Mouse (Mus musculus) cerebellum, adult 9-11 months (tissue): Measurements from ENCODE around the gene Irf2.

Experiments
- DNase-seq: peaks from one replicate; pipeline ENCODE4 v3.0.0; 2022

Irf2 gene

DNA sequence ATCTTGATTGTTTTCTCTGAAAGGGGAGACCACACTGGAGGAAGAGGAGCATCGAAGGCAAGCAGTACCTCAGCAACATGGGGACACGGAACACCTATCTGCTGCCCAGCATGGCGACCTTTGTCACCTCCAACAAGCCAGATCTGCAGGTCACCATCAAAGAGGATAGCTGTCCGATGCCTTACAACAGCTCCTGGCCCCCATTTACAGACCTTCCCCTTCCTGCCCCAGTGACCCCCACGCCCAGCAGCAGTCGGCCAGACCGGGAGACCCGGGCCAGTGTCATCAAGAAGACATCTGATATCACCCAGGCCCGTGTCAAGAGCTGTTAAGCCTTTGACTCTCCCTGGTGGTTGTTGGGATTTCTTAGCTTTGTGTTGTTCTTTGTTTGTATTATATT, 106.4 kb downstream of the Irf2 start:
- no peak for DNase-seq

GRCm38 (mm10) chr8:46846893-46847292, 107.4 kb downstream of the Irf2 start:
- no peak for DNase-seq

DNA sequence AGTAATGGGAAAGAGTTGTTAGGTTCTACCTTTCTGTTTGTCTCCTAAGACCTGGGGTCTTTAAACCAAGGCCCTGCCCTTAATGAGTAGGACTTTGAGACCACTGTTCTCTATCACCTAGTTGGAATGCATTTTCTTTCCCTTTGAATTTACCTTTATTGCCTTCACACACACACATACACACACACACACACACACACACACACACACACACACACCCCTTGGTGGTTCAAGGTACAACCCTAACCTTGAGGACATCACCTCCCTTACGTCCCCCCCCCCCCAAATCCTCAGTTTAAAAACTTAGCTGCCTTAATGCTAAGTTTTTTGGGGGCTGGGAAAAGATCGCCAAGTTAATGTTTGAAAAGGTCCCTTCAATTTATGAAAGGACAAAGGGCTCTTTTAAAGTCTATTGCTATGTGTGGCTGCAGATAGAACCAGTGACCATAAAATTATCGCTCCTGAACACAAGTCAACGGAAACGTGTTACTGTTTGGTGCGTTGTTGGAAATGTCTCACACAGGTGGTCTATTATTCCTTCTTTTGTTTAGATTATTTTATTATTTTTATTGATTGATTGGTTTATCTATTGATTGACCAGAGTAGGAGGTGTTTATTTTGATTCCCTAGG, 108.6 kb downstream of the Irf2 start:
- no peak for DNase-seq

DNA sequence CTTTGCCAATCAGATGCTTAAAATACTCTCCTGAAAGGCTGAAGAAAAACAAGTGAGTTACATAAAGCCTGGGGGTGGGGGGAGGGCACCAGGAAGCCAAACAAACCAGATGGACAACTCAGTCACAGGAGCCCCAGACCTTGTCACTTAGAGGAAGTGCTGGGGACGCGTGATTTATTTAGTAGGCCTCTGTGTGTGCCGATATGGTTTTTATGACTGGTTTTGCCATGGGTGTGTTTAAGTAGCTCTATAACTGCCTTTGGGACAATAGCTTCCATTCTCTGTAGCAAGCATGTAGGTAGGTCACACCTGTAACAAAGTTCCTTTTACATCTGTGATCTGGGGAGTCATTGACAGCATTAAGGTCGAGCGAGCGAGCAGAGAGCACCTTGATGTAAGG, 109.4 kb downstream of the Irf2 start:
- DNase-seq: no peak

GRCm38 (mm10) chr8:46849458-46849857, 109.9 kb downstream of the Irf2 start:
- no peak for DNase-seq

GRCm38 (mm10) chr8:46850258-46850897, 110.8 kb downstream of the Irf2 start:
- no peak for DNase-seq

DNA sequence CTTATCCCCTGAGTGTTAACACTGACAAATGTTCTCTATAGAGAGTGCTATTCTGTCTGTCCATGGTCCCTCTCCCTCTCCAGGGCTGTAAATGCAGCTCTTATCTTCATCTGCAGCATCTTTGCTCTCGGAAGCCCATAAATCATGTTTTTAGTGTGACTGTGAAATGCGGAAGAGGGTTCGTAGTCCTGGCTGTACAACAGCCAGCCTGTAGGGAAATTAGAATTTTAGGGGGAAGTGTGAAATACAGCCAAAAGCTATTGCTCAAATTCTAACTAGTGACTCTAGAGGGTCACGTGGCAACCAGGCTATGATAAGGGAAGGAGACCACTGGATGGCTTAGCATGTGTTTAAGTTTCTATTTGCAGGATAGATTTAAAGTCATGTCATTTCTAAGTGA, 112.0 kb downstream of the Irf2 start:
- no peak for DNase-seq

- no peak for DNase-seq
Observed at GRCm38 (mm10) chr8:46852377-46852776, 112.8 kb downstream of the Irf2 start.

GRCm38 (mm10) chr8:46859164-46859846, 119.8 kb downstream of the Irf2 start:
- DNase-seq: no peak

GRCm38 (mm10) chr8:46859847-46860167, 120.3 kb downstream of the Irf2 start:
- no peak for DNase-seq

- DNase-seq: no peak
Observed at GRCm38 (mm10) chr8:46862508-46862907, 123.0 kb downstream of the Irf2 start.

GRCm38 (mm10) chr8:46865428-46865827, 125.9 kb downstream of the Irf2 start:
- DNase-seq: no peak

DNA sequence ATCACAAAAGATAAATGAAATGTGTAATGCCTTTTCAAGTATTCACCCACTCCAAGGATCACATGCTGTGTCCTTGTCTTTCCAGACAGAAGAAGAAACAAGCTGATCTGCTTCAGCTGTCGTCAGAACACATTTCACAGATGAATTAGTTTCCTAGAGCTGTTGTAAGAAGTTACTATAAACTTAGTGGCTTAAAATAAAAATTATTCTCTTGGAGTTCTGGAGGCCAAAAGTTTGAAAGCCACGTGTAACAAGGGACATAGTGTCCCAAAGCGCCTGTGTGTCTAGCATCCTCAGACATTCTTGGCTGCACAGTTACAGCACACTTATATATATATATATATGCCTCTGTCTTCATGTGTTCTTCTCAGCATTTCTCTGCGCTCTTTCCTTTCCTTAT, 127.9 kb downstream of the Irf2 start:
- no peak for DNase-seq

GRCm38 (mm10) chr8:46868346-46869065, 129.0 kb downstream of the Irf2 start:
- DNase-seq: no peak

DNA sequence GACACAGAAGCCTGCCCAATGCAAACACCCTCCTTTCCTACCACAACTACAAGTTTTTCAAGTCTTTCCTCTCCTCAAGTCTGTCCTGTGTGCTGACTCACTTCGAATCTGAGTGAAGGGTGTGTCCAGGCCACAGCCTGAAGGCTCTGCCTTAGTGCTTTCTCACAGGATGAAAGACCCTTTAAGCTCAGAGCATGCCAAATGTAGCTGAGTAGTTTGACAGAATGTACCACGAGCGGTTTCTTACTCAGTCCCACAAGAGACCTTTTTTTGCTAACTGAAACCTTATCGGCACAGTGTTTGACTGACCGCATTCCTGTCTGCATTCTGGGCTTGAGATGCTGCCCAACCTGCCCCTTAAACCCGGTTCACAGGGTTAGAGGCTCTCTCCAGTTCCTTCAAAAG, 130.0 kb downstream of the Irf2 start:
- DNase-seq: no peak

DNA sequence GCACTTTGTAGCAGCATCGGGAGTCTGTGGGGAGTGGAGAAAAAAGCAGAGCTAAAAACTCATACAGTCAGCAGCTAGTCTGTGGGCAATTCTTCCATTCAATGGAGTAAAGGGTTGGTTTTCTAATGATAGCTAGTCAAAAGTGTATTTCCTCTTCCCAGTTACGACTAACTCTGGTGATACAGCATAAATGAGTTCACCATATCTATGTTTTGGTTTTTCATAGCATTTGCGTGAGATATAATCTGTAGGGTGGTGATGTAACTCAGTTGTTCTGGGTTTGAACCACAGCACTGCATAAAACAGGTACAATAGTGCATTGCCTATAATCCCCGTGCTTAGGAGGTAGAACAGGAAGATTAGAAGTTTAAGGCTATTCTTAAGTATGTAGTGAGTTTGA, 131.6 kb downstream of the Irf2 start:
- DNase-seq: no peak

- DNase-seq: no peak
Observed at GRCm38 (mm10) chr8:46875615-46876293, 136.2 kb downstream of the Irf2 start.

DNA sequence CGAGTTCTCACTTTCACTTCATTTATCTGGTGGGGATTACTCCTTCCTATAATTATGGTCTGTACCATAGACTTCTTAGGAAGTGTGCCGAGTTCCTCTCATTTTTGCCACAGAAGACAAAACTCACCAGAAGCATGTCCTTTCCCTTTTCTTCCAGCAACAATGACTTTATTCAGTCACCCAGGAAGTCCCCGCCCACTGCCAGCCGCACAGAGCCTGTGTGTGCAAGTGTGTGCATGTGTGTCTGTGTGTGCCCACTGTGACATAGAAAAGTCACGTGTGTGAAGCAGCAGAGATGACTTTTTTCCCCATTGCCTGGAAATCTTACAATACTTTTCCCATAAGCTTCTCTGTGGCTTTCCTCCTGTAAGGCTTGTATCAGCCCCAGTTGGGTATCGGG, 141.8 kb downstream of the Irf2 start:
- no peak for DNase-seq

GRCm38 (mm10) chr8:46881755-46882419, 142.4 kb downstream of the Irf2 start:
- no peak for DNase-seq

DNA sequence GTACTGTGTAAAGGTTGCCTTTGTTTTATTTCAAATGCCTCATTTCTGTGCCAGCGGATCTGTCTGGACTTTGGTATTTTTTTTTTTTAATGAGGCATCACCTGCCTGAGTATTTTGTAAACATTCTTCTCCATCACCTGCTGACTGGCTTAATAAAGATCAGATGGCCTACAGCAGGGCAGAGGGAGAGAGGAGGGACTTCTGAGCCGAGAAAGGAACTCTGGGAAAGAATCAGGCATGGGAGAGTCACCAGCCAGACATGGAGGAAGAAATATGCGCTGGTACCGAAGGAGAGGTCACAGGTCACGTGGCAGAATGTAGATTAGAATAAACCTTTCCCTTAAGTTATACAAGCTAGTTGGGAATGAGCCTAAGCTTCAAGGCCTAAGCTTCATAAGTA, 143.2 kb downstream of the Irf2 start:
- no peak for DNase-seq

DNA sequence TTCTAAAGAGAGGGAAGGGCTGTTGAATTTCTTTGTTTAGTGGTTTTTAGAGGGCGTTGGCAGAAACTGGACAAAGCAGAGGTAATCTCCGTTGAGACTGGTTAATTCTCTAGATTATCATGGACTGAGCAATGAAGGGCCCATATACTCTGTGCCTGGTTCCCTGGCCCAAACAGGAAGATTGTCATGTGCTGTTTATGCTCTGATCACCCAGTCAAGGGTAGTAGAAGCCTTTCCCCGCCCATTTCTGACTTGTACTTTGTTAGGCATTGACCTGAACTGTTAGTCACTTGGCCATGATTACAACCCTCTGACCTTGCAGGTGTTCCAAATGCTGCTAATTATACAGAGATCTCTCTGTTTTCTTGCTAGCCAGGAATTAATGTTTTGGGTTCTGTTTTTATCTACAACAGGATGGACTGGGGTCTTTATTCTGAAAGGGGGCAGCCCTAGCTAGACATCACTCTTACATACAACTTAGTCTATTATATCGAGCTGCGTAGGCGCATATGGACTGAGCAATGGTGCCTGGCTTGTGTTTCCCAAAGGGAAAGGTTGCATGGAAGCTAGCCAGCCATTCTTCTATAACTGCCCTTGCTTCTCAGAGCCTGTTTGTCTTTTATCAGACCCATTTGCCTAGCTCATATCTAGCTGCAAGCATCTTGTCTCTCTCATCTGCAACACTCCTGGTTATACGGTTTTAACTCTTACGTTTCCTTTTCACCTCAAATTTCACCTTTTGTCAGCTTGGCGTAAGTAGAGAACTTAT, 143.9 kb downstream of the Irf2 start:
- no peak for DNase-seq

DNA sequence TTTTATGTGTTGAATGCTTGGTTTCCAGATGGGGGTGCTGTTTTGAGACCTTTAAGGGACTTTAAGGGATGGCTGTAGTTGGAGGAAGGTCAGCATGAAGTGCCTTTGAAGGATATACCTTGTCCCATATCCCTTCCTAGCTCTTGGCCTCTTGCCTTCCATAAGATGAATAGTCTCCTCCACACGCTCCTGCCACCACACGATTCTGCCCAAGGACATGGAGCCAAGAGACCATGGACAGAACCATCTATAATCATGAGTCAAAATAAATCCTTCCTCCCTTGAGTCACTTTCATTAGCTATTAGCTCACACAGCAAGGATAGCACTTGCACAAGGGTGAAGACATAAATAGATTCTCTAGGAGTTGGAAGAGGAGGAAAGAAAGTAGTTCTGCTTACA, 146.3 kb downstream of the Irf2 start:
- no peak for DNase-seq
